Mouse (Mus musculus) MEL (cell line): ENCODE measurements around the gene Sox6.

ENCODE experiments used
- CHD1 ChIP-seq: IDR thresholded peaks from 2 replicates; pipeline ENCODE4 v1.6.1; 2012; ENCODE audit warnings: low read depth, mild to moderate bottlenecking, inconsistent platforms, low read length, improper control_type of control experiment
- CTCF ChIP-seq, 3 experiments: IDR thresholded peaks in 2 of 3; conservative IDR thresholded peaks in 1 of 3; 2 replicates each; pipeline ENCODE4 v1.5.1; 2011 to 2012; ENCODE audit warnings: low read length in 3 of 3, low read depth in 2 of 3, mild to moderate bottlenecking in 2 of 3, improper control_type of control experiment in 1 of 3, inconsistent platforms in 1 of 3, mixed read lengths in 1 of 3, moderate library complexity in 1 of 3; ENCODE audit not compliant: control insufficient read depth in 1 of 3, insufficient read depth in 1 of 3, poor library complexity in 1 of 3, severe bottlenecking in 1 of 3
- EP300 ChIP-seq, 2 experiments: IDR thresholded peaks; 2 replicates each; pipeline ENCODE4 v1.6.1; 2011; ENCODE audit warnings: improper control_type of control experiment in 2 of 2, low read length in 2 of 2, low read depth in 1 of 2, mild to moderate bottlenecking in 1 of 2
- GATA1 ChIP-seq: IDR thresholded peaks from 2 replicates; pipeline ENCODE4 v1.6.1; 2011; ENCODE audit warnings: low read depth, low read length, improper control_type of control experiment
- KAT2A ChIP-seq: conservative IDR thresholded peaks from 2 replicates; pipeline ENCODE4 v1.6.1; 2012; ENCODE audit warnings: low read depth, low read length, improper control_type of control experiment, inconsistent platforms
- MAX ChIP-seq: IDR thresholded peaks from 2 replicates; pipeline ENCODE4 v1.6.1; 2011; ENCODE audit warnings: low read length, improper control_type of control experiment
- POLR2A ChIP-seq, 2 experiments: IDR thresholded peaks; 2 replicates each; pipeline ENCODE4 v1.6.1; 2011 to 2012; ENCODE audit warnings: low read length in 2 of 2, mild to moderate bottlenecking in 2 of 2, control low read depth in 1 of 2, improper control_type of control experiment in 1 of 2, low read depth in 1 of 2, moderate library complexity in 1 of 2; ENCODE audit not compliant: control insufficient read depth in 1 of 2, insufficient read depth in 1 of 2, poor library complexity in 1 of 2
- TAL1 ChIP-seq: IDR thresholded peaks from 2 replicates; pipeline ENCODE4 v1.6.1; 2012; ENCODE audit warnings: mild to moderate bottlenecking, inconsistent platforms, low read length, moderate library complexity, mixed read lengths
- USF2 ChIP-seq, 2 experiments: IDR thresholded peaks; 2 replicates each; pipeline ENCODE4 v1.6.1; 2011 to 2012; ENCODE audit warnings: improper control_type of control experiment in 2 of 2, low read length in 2 of 2, borderline replicate concordance in 1 of 2, inconsistent platforms in 1 of 2, low read depth in 1 of 2, mild to moderate bottlenecking in 1 of 2; ENCODE audit not compliant: insufficient read depth in 1 of 2

GRCm38 (mm10) chr7:115500170-115500569 lies 538.4 kb downstream of the Sox6 start:
- no peak for TF ChIP-seq POLR2A (IDR thresholded peaks at IDR 0.05; ENCODE audit: control insufficient read depth in 1 of 2, insufficient read depth in 1 of 2, low read depth in 1 of 2, low read length in 2 of 2, poor library complexity in 1 of 2)
- TF ChIP-seq CTCF (IDR thresholded peaks at IDR 0.05 in 2 of 3, conservative IDR thresholded peaks at IDR 0.05 in 1 of 3; ENCODE audit: control insufficient read depth in 1 of 3, insufficient read depth in 1 of 3, low read depth in 2 of 3, low read length in 3 of 3, poor library complexity in 1 of 3, severe bottlenecking in 1 of 3): no peak
- no peak for TF ChIP-seq USF2 (IDR thresholded peaks at IDR 0.05; ENCODE audit: borderline replicate concordance in 1 of 2, insufficient read depth in 1 of 2, low read depth in 1 of 2, low read length in 2 of 2)
- no peak for TF ChIP-seq EP300 (IDR thresholded peaks at IDR 0.05; ENCODE audit: low read depth in 1 of 2, low read length in 2 of 2)
- TF ChIP-seq TAL1: no peak
- TF ChIP-seq KAT2A: no peak
- TF ChIP-seq GATA1: no peak
- no peak for TF ChIP-seq MAX
- no peak for TF ChIP-seq CHD1
